Mouse (Mus musculus) liver, embryonic 13.5 days (tissue): ENCODE measurements around the gene Dhx9. TPM values are rescaled to one million over a fixed set of nuclear protein-coding genes. Genes with fewer than 3 reads are reported as not detected.

Experiments used
- ATAC-seq: fragments of 200-750 bp; cut with Nextera tagmentation; 2 replicates; pipeline ENCODE4 v1.8.0; 2017; ENCODE audit warnings: low read depth, mild to moderate bottlenecking, moderate number of reproducible peaks, moderate library complexity
- DNase-seq: peaks from one replicate; pipeline ENCODE4 v3.0.0; 2022
- H3K27ac ChIP-seq: fragments of 300-500 bp; sonication (generic); 2 replicates; pipeline ENCODE4 v1.5.1; 2015; ENCODE audit warnings: moderate library complexity, mild to moderate bottlenecking, inconsistent platforms
- H3K27me3 ChIP-seq: fragments of 300-500 bp; sonication (generic); 2 replicates; pipeline ENCODE4 v1.6.1; 2015; ENCODE audit warnings: mild to moderate bottlenecking, inconsistent platforms
- H3K36me3 ChIP-seq: fragments of 300-500 bp; sonication (generic); 2 replicates; pipeline ENCODE4 v1.6.1; 2015; ENCODE audit warnings: mild to moderate bottlenecking, inconsistent platforms
- H3K4me1 ChIP-seq: fragments of 300-500 bp; sonication (generic); replicated peaks from 2 replicates; pipeline ENCODE4 v1.6.1; 2015; ENCODE audit warnings: inconsistent platforms
- H3K4me2 ChIP-seq: fragments of 300-500 bp; sonication (generic); 2 replicates; pipeline ENCODE4 v1.6.1; 2015; ENCODE audit warnings: inconsistent platforms, mild to moderate bottlenecking, moderate library complexity
- H3K4me3 ChIP-seq: fragments of 300-500 bp; sonication (generic); replicated peaks from 2 replicates; pipeline ENCODE4 v1.5.1; 2015; ENCODE audit warnings: mild to moderate bottlenecking, inconsistent platforms
- H3K9ac ChIP-seq: fragments of 300-500 bp; sonication (generic); 2 replicates; pipeline ENCODE4 v1.6.1; 2015; ENCODE audit warnings: mild to moderate bottlenecking, inconsistent platforms
- H3K9me3 ChIP-seq: fragments of 300-500 bp; sonication (generic); replicated peaks from 2 replicates; pipeline ENCODE4 v1.6.1; 2016; ENCODE audit warnings: inconsistent platforms
- WGBS: fragments of 180-500 bp; shearing (Covaris S2); methylation state at CpG from one replicate; pipeline ENCODE4 v1.1.7; 2015; ENCODE audit not compliant: insufficient replicate concordance; 5-methylcytosine and 5-hydroxymethylcytosine counted together
- polyA plus RNA-seq: library from polyadenylated mRNA; unstranded; fragments of >200 nt; fragmentation: Nextera tagmentation; extraction: Ambion mirVana; gene quantifications from 2 replicates; pipeline ENCODE4 v1.2.1, GENCODE M21; 2015

The Dhx9 gene
- polyA plus RNA-seq, 1 experiment from 2014 or later, result 15.3 TPM

GRCm38 (mm10) chr1:153501644-153502321 lies 14.3 kb upstream of the Dhx9 start:
- Histone ChIP-seq H3K4me2 (no peak overlapping the region), H3K9ac (no peak overlapping the region), H3K4me3 (no peak overlapping the region), H3K4me1 (0 out of 2 replicates have a peak, but pooled peaks cover 2% of the 10 kb centered on the region), H3K27ac (no peak overlapping the region), H3K36me3 (no peaks in the 10 kb centered on the region), H3K9me3 (no peaks in the 10 kb centered on the region), H3K27me3 (no peaks in the 10 kb centered on the region)
- DNase-seq (no peak), ATAC-seq (no peak)
- 33% methylated on average over 5 of the region's 5 CpGs for WGBS

- DNase-seq (no peak), ATAC-seq (no peak)
- Histone ChIP-seq H3K9ac (no peak overlapping the region), H3K9me3 (no peaks in the 10 kb centered on the region), H3K36me3 (no peaks in the 10 kb centered on the region), H3K27ac (no peak overlapping the region), H3K4me3 (no peak overlapping the region), H3K4me2 (no peak overlapping the region), H3K27me3 (no peaks in the 10 kb centered on the region), H3K4me1 (0 out of 2 replicates have a peak, but pooled peaks cover 2% of the 10 kb centered on the region)
- 80% methylated on average over 9 of the region's 9 CpGs for WGBS
Measured at GRCm38 (mm10) chr1:153500030-153500429, 12.6 kb upstream of the Dhx9 start.

GRCm38 (mm10) chr1:153496030-153496429 lies 8.6 kb upstream of the Dhx9 start:
- no peak overlapping the region for H3K4me3 ChIP-seq
- WGBS, result 72% methylated on average over 3 of the region's 3 CpGs

GRCm38 (mm10) chr1:153493931-153494330 lies 6.5 kb upstream of the Dhx9 start:
- 23% methylated on average over 6 of the region's 6 CpGs for WGBS
- Histone ChIP-seq H3K4me1 (0 out of 2 replicates have a peak, but pooled peaks cover 3% of the 10 kb centered on the region), H3K9me3 (no peaks in the 10 kb centered on the region), H3K27ac (no peak overlapping the region), H3K4me2 (no peak overlapping the region), H3K27me3 (no peaks in the 10 kb centered on the region), H3K4me3 (no peak overlapping the region), H3K9ac (no peak overlapping the region), H3K36me3 (no peaks in the 10 kb centered on the region)
- no peak for DNase-seq
- ATAC-seq, result no peak

More at GRCm38 (mm10) chr1:153496030-153496429, 8.6 kb upstream of the Dhx9 start:
- DNase-seq (no peak), ATAC-seq (no peak)
- no peaks in the 10 kb centered on the region for H3K4me1 ChIP-seq
- H3K36me3 ChIP-seq, result no peaks in the 10 kb centered on the region
- no peak overlapping the region for H3K27ac ChIP-seq
- no peaks in the 10 kb centered on the region for H3K27me3 ChIP-seq
- H3K4me2 ChIP-seq, result no peak overlapping the region
- H3K9me3 ChIP-seq, result no peaks in the 10 kb centered on the region
- H3K9ac ChIP-seq, result no peak overlapping the region

- H3K4me1 ChIP-seq, result 0 out of 2 replicates have a peak, but pooled peaks cover 7% of the 10 kb centered on the region
- no peak overlapping the region for H3K4me3 ChIP-seq
- no peaks in the 10 kb centered on the region for H3K27me3 ChIP-seq
- H3K36me3 ChIP-seq, result no peaks in the 10 kb centered on the region
- 48% methylated on average over 4 of the region's 4 CpGs for WGBS
- no peaks in the 10 kb centered on the region for H3K9me3 ChIP-seq
- no peak overlapping the region for H3K9ac ChIP-seq
- no peak overlapping the region for H3K27ac ChIP-seq
- H3K4me2 ChIP-seq, result no peak overlapping the region
- no peak for DNase-seq
- no peak for ATAC-seq
Measured at GRCm38 (mm10) chr1:153493338-153493737, 5.9 kb upstream of the Dhx9 start.

GRCm38 (mm10) chr1:153491822-153492221 lies 4.4 kb upstream of the Dhx9 start:
- 66% methylated on average over 1 of the region's 1 CpGs for WGBS
- Histone ChIP-seq H3K9me3 (no peaks in the 10 kb centered on the region), H3K9ac (no peak overlapping the region), H3K4me1 (peaks cover 14% of the 10 kb centered on the region; the same call in 1 of the 2 replicates), H3K27ac (no peak overlapping the region), H3K36me3 (no peaks in the 10 kb centered on the region), H3K4me2 (no peak overlapping the region), H3K27me3 (no peaks in the 10 kb centered on the region), H3K4me3 (no peak overlapping the region)
- ATAC-seq (no peak), DNase-seq (no peak)

- ATAC-seq (no peak), DNase-seq (no peak)
- Histone ChIP-seq H3K9ac (no peak overlapping the region), H3K4me1 (peaks cover 15% of the 10 kb centered on the region), H3K27me3 (no peaks in the 10 kb centered on the region), H3K4me2 (no peak overlapping the region), H3K36me3 (no peaks in the 10 kb centered on the region), H3K9me3 (no peaks in the 10 kb centered on the region), H3K27ac (no peak overlapping the region), H3K4me3 (no peak overlapping the region)
- 78% methylated on average over 2 of the region's 2 CpGs for WGBS
Measured at GRCm38 (mm10) chr1:153491345-153491744, 3.9 kb upstream of the Dhx9 start.

GRCm38 (mm10) chr1:153489963-153490362 lies 2.5 kb upstream of the Dhx9 start:
- ATAC-seq (no peak), DNase-seq (no peak)
- 74% methylated on average over 4 of the region's 4 CpGs for WGBS

GRCm38 (mm10) chr1:153489540-153489939 lies 2.1 kb upstream of the Dhx9 start:
- H3K9me3 ChIP-seq, result no peaks in the 10 kb centered on the region
- H3K27me3 ChIP-seq, result no peaks in the 10 kb centered on the region
- no peak overlapping the region for H3K4me2 ChIP-seq
- peaks cover 32% of the 10 kb centered on the region for H3K4me1 ChIP-seq
- no peak overlapping the region for H3K9ac ChIP-seq
- no peak overlapping the region for H3K4me3 ChIP-seq
- no peaks in the 10 kb centered on the region for H3K36me3 ChIP-seq
- ATAC-seq (no peak), DNase-seq (no peak)
- H3K27ac ChIP-seq, result no peak overlapping the region
- 36% methylated on average over 2 of the region's 2 CpGs for WGBS

More at GRCm38 (mm10) chr1:153489963-153490362, 2.5 kb upstream of the Dhx9 start:
- Histone ChIP-seq H3K9ac (no peak overlapping the region), H3K4me3 (no peak overlapping the region), H3K9me3 (no peaks in the 10 kb centered on the region), H3K27ac (no peak overlapping the region), H3K4me1 (peaks cover 28% of the 10 kb centered on the region), H3K36me3 (no peaks in the 10 kb centered on the region), H3K4me2 (no peak overlapping the region), H3K27me3 (no peaks in the 10 kb centered on the region)

- 31% methylated on average over 7 of the region's 7 CpGs for WGBS
- Histone ChIP-seq H3K36me3 (peaks cover 3% of the 10 kb centered on the region; the same call in 1 of the 2 replicates), H3K27me3 (no peaks in the 10 kb centered on the region), H3K27ac (no peak overlapping the region), H3K4me3 (no peak overlapping the region), H3K9me3 (no peaks in the 10 kb centered on the region), H3K4me2 (no peak overlapping the region), H3K4me1 (peaks cover 36% of the 10 kb centered on the region), H3K9ac (no peak overlapping the region)
- no peak for ATAC-seq
- DNase-seq, result peak; percentile 44
Measured at GRCm38 (mm10) chr1:153489132-153489531, 1.7 kb upstream of the Dhx9 start.

- peak; percentile 51 for DNase-seq
- Histone ChIP-seq H3K36me3 (peaks cover 17% of the 10 kb centered on the region), H3K27me3 (no peaks in the 10 kb centered on the region), H3K4me3 (peak overlapping the region; percentile 88), H3K9me3 (no peaks in the 10 kb centered on the region), H3K4me2 (peak overlapping the region; percentile 82), H3K9ac (peak overlapping the region; percentile 95), H3K4me1 (peaks cover 45% of the 10 kb centered on the region), H3K27ac (peak overlapping the region; percentile 86)
- under 1% methylated on average over 61 of the region's 64 CpGs for WGBS
- ATAC-seq, result peak; percentile 75
Measured at GRCm38 (mm10) chr1:153486767-153487499, 527 bp downstream of the Dhx9 start.
